Mouse (Mus musculus) kidney, adult 11 months (tissue): ENCODE measurements around the gene Pcsk7.
A peak's percentile ranks its signal among the peaks of the same experiment; 100 is the strongest.

ENCODE experiments used
- DNase-seq: peaks from one replicate; pipeline ENCODE4 v3.0.0; 2022

Gene Pcsk7

DNA sequence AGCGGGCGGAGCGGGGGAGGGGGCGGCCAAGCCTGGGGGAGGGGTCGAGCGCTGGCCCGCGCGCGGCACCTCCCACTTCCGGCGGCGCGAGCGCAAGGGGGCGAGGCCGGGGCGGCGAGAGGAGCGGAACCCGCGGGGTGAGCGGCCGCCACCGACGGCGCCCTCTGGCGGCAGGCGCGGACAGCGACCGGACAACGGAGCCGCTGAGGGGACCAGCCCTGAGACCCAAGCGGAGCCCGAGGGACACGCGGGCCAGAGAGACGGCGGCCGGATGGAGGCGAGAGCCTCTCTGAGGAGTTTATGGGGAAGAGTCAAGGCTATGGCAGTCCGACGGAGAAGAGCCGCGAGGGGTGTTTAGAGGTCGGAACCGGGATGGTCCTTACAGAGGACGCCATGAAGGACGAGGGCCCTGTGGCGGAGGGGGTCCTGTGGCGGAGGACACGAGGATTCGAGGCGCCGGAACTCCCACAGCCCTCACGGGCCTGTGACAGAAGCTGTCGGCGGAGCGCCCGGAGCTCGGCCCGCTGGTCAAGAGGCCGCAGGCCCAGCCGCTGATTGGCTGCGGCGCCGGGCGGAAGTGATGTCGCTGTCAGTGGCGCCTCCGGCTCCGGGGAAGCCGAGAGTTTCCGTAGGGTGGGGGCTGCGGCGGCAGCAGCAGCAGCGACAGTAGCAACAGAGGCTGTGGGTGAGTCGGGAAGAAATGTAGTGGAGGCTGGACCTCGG lies at the start of gene Pcsk7, which contains the start of gene Rnf214:
Gene Pcsk7, plus strand, starts transcription at position 143 of the 723 bp plus-strand sequence.
Gene Rnf214, minus strand, starts transcription at position 557 of the 723 bp plus-strand sequence.
- DNase-seq: peak; percentile 89

DNA sequence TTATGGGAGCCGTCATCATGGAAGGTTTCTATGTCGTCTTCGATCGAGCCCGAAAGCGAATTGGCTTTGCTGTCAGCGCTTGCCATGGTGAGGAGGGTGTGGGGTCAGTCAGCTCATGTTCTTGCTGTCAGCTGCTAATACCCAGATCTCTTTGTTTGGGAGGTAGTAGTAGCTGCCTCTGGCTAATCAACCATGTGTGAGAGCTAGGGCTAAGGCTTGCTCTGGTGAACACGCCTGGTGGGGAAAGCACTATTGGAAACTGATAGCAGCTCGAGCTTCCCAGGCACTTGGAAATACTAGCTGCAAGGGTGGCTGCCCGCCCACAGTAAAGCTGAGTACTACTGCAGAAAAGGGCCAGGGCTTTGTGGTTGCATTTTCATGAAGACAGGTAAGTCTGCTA lies 46.9 kb upstream of the Pcsk7 start:
- DNase-seq: no peak

- no peak for DNase-seq
Measured at GRCm38 (mm10) chr9:45861813-45862212, 44.5 kb upstream of the Pcsk7 start.

- no peak for DNase-seq
Measured at GRCm38 (mm10) chr9:45869181-45869580, 37.1 kb upstream of the Pcsk7 start.

- DNase-seq: no peak
Measured at GRCm38 (mm10) chr9:45870265-45870664, 36.0 kb upstream of the Pcsk7 start.

- DNase-seq: peak; percentile 26
Measured at GRCm38 (mm10) chr9:45877928-45878327, 28.4 kb upstream of the Pcsk7 start.

DNA sequence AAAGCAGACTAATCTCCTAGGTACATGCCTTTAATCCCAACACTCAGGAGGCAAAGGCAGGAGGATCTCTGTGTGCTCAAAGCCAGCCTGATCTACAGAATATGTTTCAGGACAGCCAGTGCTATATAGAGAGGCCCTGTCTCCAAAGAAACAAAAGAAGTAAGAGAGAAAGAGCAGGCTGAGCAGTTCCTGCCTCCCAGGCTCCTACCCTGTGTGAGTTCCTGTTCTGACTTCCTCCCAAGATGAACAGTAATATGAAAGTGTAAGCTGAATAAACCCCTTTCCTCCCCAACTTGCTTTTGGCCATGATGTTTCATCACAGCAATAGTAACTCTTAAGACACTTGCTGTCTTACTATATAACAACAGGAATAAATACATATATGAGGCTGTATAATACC lies 12.6 kb upstream of the Pcsk7 start:
- no peak for DNase-seq

- no peak for DNase-seq
Measured at GRCm38 (mm10) chr9:45905196-45905595, 1.1 kb upstream of the Pcsk7 start.

DNA sequence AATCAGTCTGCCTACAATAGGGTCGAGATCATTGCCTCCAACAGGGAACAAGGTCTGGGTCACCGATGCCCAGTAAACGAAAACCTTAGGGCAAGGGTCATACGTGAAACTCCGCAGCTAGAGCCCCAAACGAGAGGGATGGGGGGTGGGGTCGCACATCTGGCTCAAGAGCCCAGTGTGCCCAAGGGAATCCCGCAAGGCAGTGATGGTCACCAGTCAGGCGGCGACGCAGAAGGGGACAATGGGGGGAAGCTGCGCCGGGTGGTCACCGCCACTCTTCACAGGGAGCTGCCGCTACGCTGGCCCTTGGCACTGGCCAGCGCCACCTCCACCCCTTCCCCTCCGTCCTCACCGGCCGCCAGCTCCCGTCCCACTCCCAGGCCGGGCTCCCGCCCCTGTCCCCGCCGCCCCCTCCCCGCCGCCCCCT lies 473 bp upstream of the Pcsk7 start:
- DNase-seq: peak; percentile 45

- no peak for DNase-seq
Measured at GRCm38 (mm10) chr9:45907078-45907428, 756 bp downstream of the Pcsk7 start.

DNA sequence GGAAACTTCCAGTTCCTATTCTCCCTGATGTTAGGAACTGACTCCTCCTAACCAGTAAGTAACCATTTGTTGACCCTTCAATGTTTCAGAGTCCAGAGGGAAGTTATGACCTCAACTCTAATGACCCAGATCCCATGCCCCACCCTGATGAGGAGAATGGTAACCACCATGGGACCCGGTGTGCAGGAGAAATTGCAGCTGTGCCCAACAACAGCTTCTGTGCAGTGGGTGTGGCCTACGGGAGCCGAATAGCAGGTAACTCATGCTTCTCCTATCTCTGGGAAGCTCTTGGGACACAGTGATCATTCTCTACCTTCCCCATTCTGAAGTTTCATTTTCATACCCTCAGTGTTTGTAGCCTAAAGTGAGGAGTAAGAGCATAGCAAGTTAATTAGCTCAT lies 4.7 kb downstream of the Pcsk7 start:
- DNase-seq: no peak

DNA sequence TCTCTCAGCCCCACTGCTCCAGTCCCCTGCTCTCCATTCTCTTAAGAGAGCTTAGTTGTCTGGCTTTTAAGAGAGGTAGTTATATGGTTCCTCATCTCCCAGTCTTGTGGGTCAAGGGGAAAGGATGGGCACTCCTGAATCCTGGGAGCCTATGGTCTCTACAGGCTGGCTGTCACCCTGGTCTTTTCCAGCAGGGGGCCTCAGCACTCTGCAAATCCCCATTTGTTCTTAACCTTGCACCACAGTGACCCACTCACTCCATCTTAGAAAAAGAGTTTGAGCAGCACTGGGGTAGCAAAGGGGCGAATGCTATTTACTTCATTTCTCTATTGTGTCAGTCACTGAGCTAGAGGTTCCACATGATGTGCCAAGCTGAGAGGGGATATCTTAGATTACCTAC lies 5.4 kb downstream of the Pcsk7 start:
- peak; percentile 55 for DNase-seq

- no peak for DNase-seq
Measured at GRCm38 (mm10) chr9:45915659-45916058, 9.4 kb downstream of the Pcsk7 start.

- DNase-seq: peak; percentile 70
Measured at GRCm38 (mm10) chr9:45917041-45917934, 11.0 kb downstream of the Pcsk7 start.

DNA sequence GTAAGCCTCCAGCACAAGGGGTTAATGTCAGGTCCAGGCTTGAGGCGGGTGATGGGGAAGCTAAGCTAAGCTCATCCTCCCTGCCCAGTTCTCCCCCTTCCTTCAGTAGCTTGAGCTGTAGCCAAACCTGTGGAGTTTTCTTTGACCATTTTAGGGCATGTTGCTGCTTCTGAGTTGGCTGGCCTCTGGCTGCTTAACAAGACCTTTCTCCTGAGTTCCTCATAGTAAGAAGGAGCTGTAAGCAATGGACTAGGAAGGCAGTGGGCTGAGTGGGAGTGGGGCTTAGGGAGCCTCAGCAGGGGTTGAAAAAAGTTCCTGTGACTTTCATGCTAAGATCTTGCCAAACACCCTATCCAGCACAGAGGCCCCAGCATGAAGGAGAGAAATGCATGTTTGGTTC lies 13.6 kb downstream of the Pcsk7 start:
- DNase-seq: no peak

DNA sequence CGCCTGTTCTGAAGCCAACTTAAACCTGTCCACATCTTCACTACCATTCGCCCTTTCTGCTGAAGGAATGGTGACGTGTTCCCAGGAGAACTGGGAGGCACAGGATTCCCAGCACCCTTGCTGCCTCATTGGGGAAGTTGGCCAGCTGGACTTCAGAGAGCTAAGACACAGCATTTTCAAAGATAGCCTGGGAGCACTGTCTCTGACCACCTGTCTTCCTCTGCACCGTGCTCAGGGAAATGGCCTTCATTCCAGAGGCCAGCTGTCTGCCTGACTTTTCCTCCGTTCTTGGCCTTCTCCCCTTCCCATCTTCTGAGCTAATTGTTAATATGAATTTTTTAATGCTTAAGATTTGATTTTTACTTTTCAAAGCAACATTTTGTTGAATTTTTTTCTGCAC lies 23.0 kb downstream of the Pcsk7 start:
- DNase-seq: no peak

- DNase-seq: no peak
Measured at GRCm38 (mm10) chr9:45931958-45932357, 25.7 kb downstream of the Pcsk7 start.

DNA sequence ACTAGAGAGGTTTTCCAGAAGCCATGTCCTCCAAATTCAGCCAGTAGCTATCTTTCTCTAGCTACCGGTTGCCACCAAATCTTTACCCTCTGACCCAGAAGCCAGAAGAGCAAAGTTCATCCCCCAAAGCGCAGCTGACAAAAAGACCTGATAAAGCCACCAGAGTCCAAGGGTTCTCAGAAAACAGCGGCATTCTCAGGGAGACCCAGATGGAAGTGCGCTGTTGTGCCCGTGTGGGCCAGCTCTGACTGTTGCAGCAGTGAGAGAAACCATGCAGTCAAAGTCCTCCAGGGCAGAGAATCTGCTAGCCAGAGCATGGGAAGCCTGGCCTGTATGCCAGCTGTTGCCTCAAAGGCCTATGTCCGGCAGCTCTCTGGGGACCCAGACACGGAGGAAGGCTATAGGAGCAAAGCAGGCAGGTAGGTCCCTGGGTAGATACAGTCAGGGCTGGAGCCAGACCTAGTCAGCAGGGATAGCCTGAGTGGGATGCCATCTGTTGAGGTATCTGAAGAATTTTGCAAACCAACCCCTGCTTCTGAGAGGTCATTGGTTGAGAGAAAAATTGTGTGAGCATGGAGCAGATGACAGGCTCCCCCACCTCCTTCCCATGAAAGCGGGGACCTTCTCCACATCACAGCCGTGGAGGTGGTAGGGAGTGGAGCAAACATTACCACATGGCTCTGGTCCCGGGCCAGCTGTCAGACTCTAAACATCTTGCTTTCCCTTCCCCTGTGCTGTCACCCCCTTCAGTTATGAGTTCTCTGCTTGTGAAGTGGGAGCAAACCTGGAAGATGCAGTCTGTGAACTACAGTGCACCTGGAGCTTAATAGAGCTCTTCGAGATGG lies 26.5 kb downstream of the Pcsk7 start:
- peak; percentile 51 for DNase-seq

DNA sequence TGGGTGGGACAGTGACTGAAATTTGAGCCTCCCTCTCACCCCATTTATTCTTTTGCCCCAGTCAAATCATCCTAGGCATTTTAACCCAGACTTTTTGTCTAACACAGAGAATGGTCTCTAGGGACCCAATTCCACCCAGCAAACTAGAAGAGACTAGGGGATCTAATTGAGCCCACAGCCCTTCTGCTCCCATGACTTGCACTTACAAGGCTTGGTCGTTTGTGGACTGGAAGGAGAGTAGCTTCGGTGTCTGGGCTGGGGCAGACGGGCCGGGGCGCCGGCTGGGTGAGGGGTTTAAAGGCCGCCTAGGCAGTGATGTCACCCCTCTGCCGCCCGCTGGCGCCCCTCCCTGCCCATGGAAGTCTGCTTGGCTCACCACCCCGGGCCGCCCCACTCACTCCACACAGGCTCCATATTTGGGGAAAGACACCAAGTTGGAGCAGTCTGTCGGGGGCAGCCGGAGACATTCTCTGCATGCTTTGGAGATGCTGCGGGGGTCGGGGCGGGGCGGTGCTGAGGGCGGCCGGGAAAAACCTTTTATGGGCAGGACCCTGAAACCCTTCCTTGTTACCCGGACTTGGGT lies 29.4 kb downstream of the Pcsk7 start, which contains the start of gene Tagln:
Gene Tagln, minus strand, starts transcription at position 431 of the 583 bp plus-strand sequence.
- no peak for DNase-seq

GRCm38 (mm10) chr9:45936883-45937282 lies 30.6 kb downstream of the Pcsk7 start:
- peak; percentile 79 for DNase-seq

DNA sequence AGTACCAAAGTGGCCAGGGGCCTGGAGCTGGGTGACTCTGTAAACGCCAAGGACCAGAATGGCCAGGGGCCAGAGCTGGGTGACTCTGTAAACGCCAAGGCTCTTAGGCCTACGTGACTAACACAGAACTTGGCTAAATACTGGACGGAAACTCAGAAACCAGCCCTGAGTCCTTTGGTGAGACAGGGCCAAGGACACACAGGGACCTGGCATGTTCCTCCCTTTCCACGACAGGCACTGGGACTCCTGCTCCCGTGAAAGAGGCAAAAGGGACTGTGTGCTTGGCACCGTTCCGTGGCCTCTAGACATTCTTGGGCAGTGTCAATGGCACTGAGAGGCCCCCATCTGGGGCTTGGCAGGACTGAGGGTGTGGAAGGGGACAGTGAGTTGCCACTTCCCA lies 31.8 kb downstream of the Pcsk7 start:
- DNase-seq: peak; percentile 59

DNA sequence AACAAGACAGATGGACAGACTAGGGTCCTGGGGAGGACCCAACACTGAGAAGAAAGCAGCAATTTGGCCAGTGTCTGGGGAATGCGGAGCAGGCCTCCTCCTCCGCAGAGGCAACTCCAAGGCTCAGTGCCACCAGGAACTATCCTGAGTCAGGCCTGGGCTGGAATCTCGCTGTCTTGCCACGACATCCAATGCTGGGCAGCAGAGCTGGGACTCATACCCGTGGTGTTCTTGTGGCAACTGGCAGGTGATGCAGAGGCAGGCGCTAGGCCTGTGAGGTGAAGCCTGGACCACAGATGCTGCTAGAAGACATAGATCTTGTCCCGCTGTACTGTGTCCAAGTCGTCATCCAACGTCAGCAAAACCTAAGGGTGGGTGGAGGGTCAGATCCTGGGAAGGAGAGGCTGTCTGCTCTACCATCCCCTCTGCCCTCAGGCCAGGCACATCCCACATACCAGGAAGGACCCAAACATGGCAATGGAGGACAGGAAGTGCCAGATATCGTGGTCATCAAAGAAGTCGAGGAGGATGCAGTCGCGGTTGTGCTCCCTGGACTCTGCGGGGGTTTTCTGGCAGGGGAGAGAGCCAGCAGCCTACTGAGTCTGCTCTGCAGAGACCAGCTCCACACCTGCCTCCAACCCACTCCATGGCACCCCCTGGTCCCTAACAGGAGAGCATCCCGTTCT lies 32.8 kb downstream of the Pcsk7 start:
- DNase-seq: no peak
